Mouse (Mus musculus) kidney, embryonic 16.5 days (tissue): ENCODE measurements around the gene Entpd2. TPM values are rescaled to one million over a fixed set of nuclear protein-coding genes. Genes with fewer than 3 reads are reported as not detected.
A peak's percentile ranks its signal among the peaks of the same experiment; 100 is the strongest.

Experiments
- ATAC-seq: fragments of 200-750 bp; cut with Nextera tagmentation; 2 replicates; pipeline ENCODE4 v1.8.0; 2017; ENCODE audit warnings: moderate TSS enrichment; ENCODE audit not compliant: low FRiP score, low TSS enrichment
- H3K27ac ChIP-seq: fragments of 300-500 bp; sonication (generic); 2 replicates; pipeline ENCODE4 v1.5.1; 2014; ENCODE audit warnings: low read length
- H3K27me3 ChIP-seq: fragments of 300-500 bp; sonication (generic); 2 replicates; pipeline ENCODE4 v1.6.1; 2014; ENCODE audit warnings: low read length, control low read depth, mixed read lengths; ENCODE audit not compliant: insufficient read depth
- H3K36me3 ChIP-seq: fragments of 300-500 bp; sonication (generic); 2 replicates; pipeline ENCODE4 v1.6.1; 2014; ENCODE audit warnings: low read length, control low read depth, mixed read lengths; ENCODE audit not compliant: insufficient read depth
- H3K4me1 ChIP-seq: fragments of 300-500 bp; sonication (generic); 2 replicates; pipeline ENCODE4 v1.6.1; 2014; ENCODE audit warnings: low read length, control low read depth, mixed read lengths; ENCODE audit not compliant: insufficient read depth
- H3K4me2 ChIP-seq: fragments of 300-500 bp; sonication (generic); replicated peaks from 2 replicates; pipeline ENCODE4 v1.6.1; 2014; ENCODE audit warnings: low read depth, low read length
- H3K4me3 ChIP-seq: fragments of 300-500 bp; sonication (generic); 2 replicates; pipeline ENCODE4 v1.5.1; 2014; ENCODE audit warnings: mild to moderate bottlenecking, low read length
- H3K9ac ChIP-seq: fragments of 300-500 bp; sonication (generic); replicated peaks from 2 replicates; pipeline ENCODE4 v1.6.1; 2014; ENCODE audit warnings: low read length
- H3K9me3 ChIP-seq: fragments of 300-500 bp; sonication (generic); 2 replicates; pipeline ENCODE4 v1.6.1; 2016; ENCODE audit warnings: low read length, control low read depth
- WGBS: fragments of 180-500 bp; shearing (Covaris S2); extraction: QIAGEN DNeasy Blood & Tissue Kit; methylation state at CpG from one replicate; pipeline ENCODE4 v1.1.7; 2014; 5-methylcytosine and 5-hydroxymethylcytosine counted together
- polyA plus RNA-seq: library from polyadenylated mRNA; unstranded; fragments of >200 nt; fragmentation: Nextera tagmentation; extraction: Ambion mirVana; gene quantifications from 2 replicates; pipeline ENCODE4 v1.2.1, GENCODE M21; 2015

Entpd2 gene
- polyA plus RNA-seq, 1 experiment from 2014 or later: 6.4 TPM

GRCm38 (mm10) chr2:25364313-25364712 lies 31.4 kb upstream of the Entpd2 start:
- H3K27ac ChIP-seq: no peak overlapping the region
- H3K36me3 ChIP-seq: no peaks in the 10 kb centered on the region
- H3K27me3 ChIP-seq: no peaks in the 10 kb centered on the region
- peak overlapping the region; percentile 98 for H3K4me2 ChIP-seq
- ATAC-seq: no peak
- peak overlapping the region; percentile 75; the same call in 1 of the 2 replicates for H3K4me3 ChIP-seq
- 91% methylated on average over 4 of the region's 4 CpGs for WGBS
- H3K9me3 ChIP-seq: no peaks in the 10 kb centered on the region
- no peak overlapping the region for H3K9ac ChIP-seq
- H3K4me1 ChIP-seq: peaks cover 18% of the 10 kb centered on the region

GRCm38 (mm10) chr2:25364761-25365090 lies 30.9 kb upstream of the Entpd2 start:
- peak overlapping the region; percentile 98 for H3K4me2 ChIP-seq
- H3K27me3 ChIP-seq: no peaks in the 10 kb centered on the region
- no peak overlapping the region for H3K27ac ChIP-seq
- H3K9me3 ChIP-seq: no peaks in the 10 kb centered on the region
- 0 out of 2 replicates have a peak, but pooled peaks have one; percentile 35 for ATAC-seq
- H3K9ac ChIP-seq: peak overlapping the region; percentile 83
- H3K4me1 ChIP-seq: peaks cover 18% of the 10 kb centered on the region
- WGBS: 31% methylated on average over 9 of the region's 9 CpGs
- peak overlapping the region; percentile 75 for H3K4me3 ChIP-seq
- no peaks in the 10 kb centered on the region for H3K36me3 ChIP-seq

GRCm38 (mm10) chr2:25365091-25365761 lies 30.4 kb upstream of the Entpd2 start, which contains the start of gene Uap1l1:
TSS of gene Uap1l1 (minus strand) at chr2:25365682.
- H3K4me1 ChIP-seq: peaks cover 18% of the 10 kb centered on the region

GRCm38 (mm10) chr2:25369996-25370395 lies 25.7 kb upstream of the Entpd2 start:
- no peak overlapping the region for H3K4me3 ChIP-seq
- no peaks in the 10 kb centered on the region for H3K9me3 ChIP-seq
- no peak overlapping the region for H3K4me2 ChIP-seq
- ATAC-seq: no peak
- WGBS: 89% methylated on average over 3 of the region's 3 CpGs
- no peak overlapping the region for H3K9ac ChIP-seq
- peaks cover 5% of the 10 kb centered on the region; the same call in 1 of the 2 replicates for H3K36me3 ChIP-seq
- no peaks in the 10 kb centered on the region for H3K27me3 ChIP-seq
- H3K4me1 ChIP-seq: peaks cover 24% of the 10 kb centered on the region
- H3K27ac ChIP-seq: no peak overlapping the region

More at GRCm38 (mm10) chr2:25365091-25365761, 30.4 kb upstream of the Entpd2 start, which contains the start of gene Uap1l1:
- under 1% methylated on average over 51 of the region's 54 CpGs for WGBS
- Histone ChIP-seq H3K4me2 (peak within 1 kb of the TSS; percentile 98), H3K27ac (peak within 1 kb of the TSS; percentile 36; the same call in 1 of the 2 replicates), H3K9ac (peak within 1 kb of the TSS; percentile 83), H3K36me3 (no peaks in the 10 kb centered on the region), H3K4me3 (peak within 1 kb of the TSS; percentile 75), H3K27me3 (no peaks in the 10 kb centered on the region), H3K9me3 (no peaks in the 10 kb centered on the region)
- ATAC-seq: peak; percentile 89

GRCm38 (mm10) chr2:25371764-25372643 lies 23.7 kb upstream of the Entpd2 start, which contains the start of gene Sapcd2:
TSS of gene Sapcd2 (plus strand) at chr2:25372321.
- under 1% methylated on average over 65 of the region's 65 CpGs for WGBS
- H3K36me3 ChIP-seq: peaks cover 11% of the 10 kb centered on the region; the same call in 1 of the 2 replicates
- H3K4me1 ChIP-seq: peaks cover 24% of the 10 kb centered on the region
- H3K4me3 ChIP-seq: peak within 1 kb of the TSS; percentile 83
- peak within 1 kb of the TSS; percentile 97 for H3K4me2 ChIP-seq
- no peaks in the 10 kb centered on the region for H3K9me3 ChIP-seq
- peak; percentile 95 for ATAC-seq
- H3K9ac ChIP-seq: peak within 1 kb of the TSS; percentile 81
- H3K27me3 ChIP-seq: no peaks in the 10 kb centered on the region
- peak within 1 kb of the TSS; percentile 86 for H3K27ac ChIP-seq

- no peak; the same call in 1 of the 2 replicates for ATAC-seq
- WGBS: 2% methylated on average over 42 of the region's 42 CpGs
Observed at GRCm38 (mm10) chr2:25372644-25373391, 22.9 kb upstream of the Entpd2 start.

GRCm38 (mm10) chr2:25373431-25373830 lies 22.2 kb upstream of the Entpd2 start:
- ATAC-seq: no peak
- Histone ChIP-seq H3K27ac (no peak overlapping the region), H3K27me3 (no peaks in the 10 kb centered on the region), H3K4me2 (peak overlapping the region; percentile 97), H3K9me3 (no peaks in the 10 kb centered on the region), H3K9ac (peak overlapping the region; percentile 81), H3K36me3 (peaks cover 21% of the 10 kb centered on the region; the same call in 1 of the 2 replicates), H3K4me3 (peak overlapping the region; percentile 83), H3K4me1 (peaks cover 24% of the 10 kb centered on the region)
- WGBS: 34% methylated on average over 2 of the region's 2 CpGs

More at GRCm38 (mm10) chr2:25372644-25373391, 22.9 kb upstream of the Entpd2 start:
- Histone ChIP-seq H3K4me3 (peak overlapping the region; percentile 83), H3K4me2 (peak overlapping the region; percentile 97), H3K27ac (no peak overlapping the region), H3K9me3 (no peaks in the 10 kb centered on the region), H3K9ac (peak overlapping the region; percentile 81), H3K27me3 (no peaks in the 10 kb centered on the region), H3K4me1 (peaks cover 24% of the 10 kb centered on the region), H3K36me3 (peaks cover 15% of the 10 kb centered on the region; the same call in 1 of the 2 replicates)

GRCm38 (mm10) chr2:25376589-25376988 lies 19.1 kb upstream of the Entpd2 start:
- Histone ChIP-seq H3K27ac (no peak overlapping the region), H3K4me3 (no peak overlapping the region), H3K9ac (no peak overlapping the region), H3K4me1 (peaks cover 22% of the 10 kb centered on the region), H3K9me3 (no peaks in the 10 kb centered on the region), H3K36me3 (peaks cover 25% of the 10 kb centered on the region; the same call in 1 of the 2 replicates), H3K27me3 (no peaks in the 10 kb centered on the region), H3K4me2 (no peak overlapping the region)
- WGBS: 57% methylated on average over 4 of the region's 4 CpGs
- ATAC-seq: no peak

- 75% methylated on average over 5 of the region's 5 CpGs for WGBS
- H3K36me3 ChIP-seq: no peaks in the 10 kb centered on the region
- no peak for ATAC-seq
- no peak overlapping the region for H3K4me3 ChIP-seq
- no peaks in the 10 kb centered on the region for H3K27me3 ChIP-seq
- no peak overlapping the region for H3K9ac ChIP-seq
- no peak overlapping the region for H3K4me2 ChIP-seq
- no peaks in the 10 kb centered on the region for H3K9me3 ChIP-seq
- no peak overlapping the region for H3K27ac ChIP-seq
- H3K4me1 ChIP-seq: no peaks in the 10 kb centered on the region
Observed at GRCm38 (mm10) chr2:25384492-25384891, 11.2 kb upstream of the Entpd2 start.
